Mouse (Mus musculus) megakaryocyte-erythroid progenitor cell, adult 5-6 weeks (primary cell): ENCODE data around the gene Aloxe3. TPM values are rescaled to one million over a fixed set of nuclear protein-coding genes. Genes with fewer than 3 reads are reported as not detected.
A peak's percentile ranks its signal among the peaks of the same experiment; 100 is the strongest.

ENCODE experiments used
- ATAC-seq: replicated peaks from 2 replicates; pipeline ENCODE4 v1.8.0; 2016; ENCODE audit warnings: mild to moderate bottlenecking, inconsistent platforms; ENCODE audit not compliant: severe bottlenecking, poor library complexity, low FRiP score, low TSS enrichment
- total RNA-seq, 2 experiments: library from RNA; stranded (forward) in 1 of 2; stranded (reverse) in 1 of 2; fragments of 200-1000, 215-1000 nt in 1 of 2; fragments of >200 nt in 1 of 2; fragmentation: Nextera tagmentation in 1 of 2; gene quantifications; 2 replicates each; pipeline ENCODE4 v1.2.3; 2014 to 2017

The Aloxe3 gene
- total RNA-seq, 2 experiments from 2014 or later: not detected

- no peak for ATAC-seq
Observed at GRCm38 (mm10) chr11:69121741-69122335, 3.9 kb upstream of the Aloxe3 start.

DNA sequence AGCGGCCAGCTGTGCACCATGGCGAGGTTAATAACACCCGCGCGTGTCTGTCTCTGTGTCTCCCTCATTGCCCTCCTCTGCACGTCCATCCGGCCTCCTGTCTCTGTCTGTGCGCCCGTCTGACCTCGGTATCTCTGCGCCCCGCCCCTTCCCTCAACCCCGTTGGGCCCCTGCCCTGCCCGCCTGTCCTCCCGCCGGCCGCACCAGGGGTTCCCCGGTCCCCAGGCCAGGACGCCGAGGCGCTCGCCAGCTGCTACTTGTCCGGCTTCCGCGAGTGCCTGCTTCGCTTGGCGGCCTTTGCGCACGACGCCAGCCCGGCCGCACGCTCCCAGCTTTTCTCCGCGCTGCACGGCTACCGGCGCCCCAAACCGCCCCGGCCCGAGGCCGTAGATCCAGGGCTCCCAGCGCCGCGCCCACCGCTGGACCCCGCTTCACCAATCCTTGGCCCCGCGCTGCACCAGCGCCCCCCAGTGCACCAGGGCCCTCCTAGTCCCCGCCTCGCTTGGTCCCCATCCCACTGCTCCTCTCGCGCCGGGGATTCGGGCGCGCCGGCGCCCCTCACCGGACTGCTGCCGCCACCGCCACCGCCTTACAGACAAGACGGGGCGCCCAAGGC is 3.3 kb upstream of the Aloxe3 start, which contains the start of gene 9130213A22Rik:
9130213A22Rik (minus strand) TSS at position 254 of the 616 bp plus-strand sequence.
- ATAC-seq: no peak

GRCm38 (mm10) chr11:69123056-69123692 is 2.5 kb upstream of the Aloxe3 start:
- ATAC-seq: no peak

DNA sequence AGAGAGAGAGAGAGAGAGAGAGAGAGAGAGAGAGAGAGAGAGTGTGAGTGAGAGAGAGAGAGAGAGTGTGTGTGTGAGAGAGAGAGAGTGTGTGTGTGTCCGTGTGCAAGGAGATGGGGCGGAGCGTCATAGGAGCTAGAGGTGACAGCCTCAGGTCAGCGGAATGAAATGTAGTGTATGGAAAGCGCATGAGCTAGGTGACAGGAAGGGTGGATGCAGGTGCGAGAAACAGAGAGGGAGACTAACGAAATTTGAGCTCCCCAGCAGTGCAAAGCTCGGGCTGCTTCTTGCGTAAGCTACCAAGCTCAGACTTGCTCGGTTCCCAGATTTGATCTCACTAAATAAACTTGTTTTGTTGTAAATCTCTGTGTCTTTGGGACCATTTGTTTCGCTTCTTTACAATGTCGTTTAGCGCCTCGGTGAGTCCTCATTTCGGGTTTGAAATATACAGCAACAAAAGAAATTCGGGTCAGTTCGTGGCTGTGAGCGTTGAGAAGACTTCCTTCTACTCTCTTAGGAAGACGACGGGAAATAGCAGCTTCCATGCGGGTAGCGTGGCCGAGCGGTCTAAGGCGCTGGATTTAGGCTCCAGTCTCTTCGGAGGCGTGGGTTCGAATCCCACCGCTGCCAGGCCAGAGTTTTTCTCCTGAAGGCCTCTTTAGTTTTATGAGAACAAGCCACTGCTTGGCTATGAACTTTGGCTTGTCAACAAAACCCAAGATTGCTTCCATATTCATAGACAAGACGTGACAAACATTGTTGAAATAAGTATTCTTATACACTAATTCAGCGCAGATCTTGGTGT is 1.8 kb upstream of the Aloxe3 start:
- peak; percentile 36 for ATAC-seq

DNA sequence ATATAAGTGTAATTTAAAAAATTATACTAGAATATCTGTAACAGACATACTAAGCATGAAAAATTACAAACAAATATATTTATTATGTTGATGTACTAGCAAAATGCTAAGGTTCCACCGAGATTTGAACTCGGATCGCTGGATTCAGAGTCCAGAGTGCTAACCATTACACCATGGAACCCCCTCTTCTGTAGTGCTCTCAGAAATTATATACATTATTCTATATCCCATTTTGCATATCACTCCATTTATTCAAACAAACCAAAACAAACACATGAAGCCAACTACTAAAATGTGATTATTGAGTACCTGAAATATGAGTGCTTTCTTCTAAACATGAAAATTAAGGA is 1.2 kb upstream of the Aloxe3 start:
- ATAC-seq: peak; percentile 6

DNA sequence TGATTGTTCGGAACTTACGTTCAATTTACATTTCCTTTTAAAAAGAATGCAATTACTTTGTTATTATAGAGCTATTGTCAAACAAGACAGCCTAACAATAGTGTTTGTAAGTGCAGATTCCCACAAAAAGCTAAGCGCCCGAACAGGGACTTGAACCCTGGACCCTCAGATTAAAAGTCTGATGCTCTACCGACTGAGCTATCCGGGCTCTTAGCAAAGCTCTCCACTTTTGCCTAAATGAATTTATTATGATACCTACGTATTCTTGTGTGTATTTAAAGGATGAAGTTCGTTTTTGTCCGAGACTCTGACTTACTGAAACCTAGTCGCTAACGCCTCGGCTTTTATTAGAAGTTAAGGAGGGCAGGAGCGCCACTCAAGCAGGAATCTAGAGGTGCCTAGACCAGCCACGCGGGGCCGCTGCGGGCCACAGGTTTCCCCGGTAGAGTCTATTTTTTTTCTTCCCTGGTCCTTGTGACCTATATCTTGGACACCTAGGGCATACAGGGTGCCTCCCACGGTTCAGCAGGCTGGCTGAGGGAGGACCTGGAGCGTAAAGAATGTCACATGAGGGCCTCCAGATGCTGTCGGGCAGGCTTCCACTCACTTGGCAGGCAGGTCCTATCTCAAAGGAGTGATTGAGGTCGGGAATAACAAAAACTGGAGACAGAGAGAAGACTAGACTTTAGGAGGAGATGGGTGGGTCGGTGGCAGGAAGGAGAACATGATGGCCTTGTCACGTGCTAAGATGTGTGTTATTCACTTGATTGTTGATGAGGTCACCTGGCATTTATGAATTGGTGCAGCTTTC is 450 bp upstream of the Aloxe3 start:
- ATAC-seq: peak; percentile 63

DNA sequence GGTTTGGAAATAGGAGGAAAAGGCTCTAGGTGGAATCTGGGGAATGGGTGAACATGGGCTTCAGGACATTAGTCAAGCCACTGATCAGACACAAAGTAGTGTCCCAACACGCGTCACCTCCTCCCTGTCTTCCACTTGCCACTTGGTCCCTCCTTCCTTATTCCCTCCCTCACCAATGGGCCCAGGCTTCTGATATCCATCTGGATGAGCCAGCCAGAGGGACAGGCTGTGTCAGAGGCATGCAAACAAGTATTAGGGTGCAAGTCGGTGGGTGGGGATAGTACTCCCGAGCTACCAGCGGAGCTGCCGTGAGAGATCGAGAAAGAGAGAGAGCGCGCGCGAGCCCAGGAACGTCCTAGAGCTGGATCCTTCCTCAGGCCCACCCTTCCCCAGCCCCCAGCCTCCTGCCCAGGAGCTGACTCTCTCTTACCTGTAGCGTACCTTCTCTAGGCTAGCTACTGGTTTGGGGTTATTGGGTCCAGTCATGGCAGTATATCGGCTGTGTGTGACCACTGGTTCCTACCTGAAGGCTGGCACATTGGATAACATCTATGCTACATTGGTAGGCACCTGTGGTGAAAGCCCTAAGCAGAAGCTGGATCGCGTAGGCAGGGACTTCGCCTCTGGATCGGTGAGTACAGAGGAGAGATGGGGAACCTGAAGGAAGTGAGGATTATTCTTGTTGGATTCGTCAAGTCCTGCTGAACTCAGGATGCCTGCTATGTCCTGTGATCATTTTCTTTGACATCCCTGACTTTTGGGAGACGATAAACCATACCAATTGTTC is 416 bp downstream of the Aloxe3 start:
- ATAC-seq: no peak

GRCm38 (mm10) chr11:69126706-69127095 is 1.0 kb downstream of the Aloxe3 start:
- ATAC-seq: no peak

DNA sequence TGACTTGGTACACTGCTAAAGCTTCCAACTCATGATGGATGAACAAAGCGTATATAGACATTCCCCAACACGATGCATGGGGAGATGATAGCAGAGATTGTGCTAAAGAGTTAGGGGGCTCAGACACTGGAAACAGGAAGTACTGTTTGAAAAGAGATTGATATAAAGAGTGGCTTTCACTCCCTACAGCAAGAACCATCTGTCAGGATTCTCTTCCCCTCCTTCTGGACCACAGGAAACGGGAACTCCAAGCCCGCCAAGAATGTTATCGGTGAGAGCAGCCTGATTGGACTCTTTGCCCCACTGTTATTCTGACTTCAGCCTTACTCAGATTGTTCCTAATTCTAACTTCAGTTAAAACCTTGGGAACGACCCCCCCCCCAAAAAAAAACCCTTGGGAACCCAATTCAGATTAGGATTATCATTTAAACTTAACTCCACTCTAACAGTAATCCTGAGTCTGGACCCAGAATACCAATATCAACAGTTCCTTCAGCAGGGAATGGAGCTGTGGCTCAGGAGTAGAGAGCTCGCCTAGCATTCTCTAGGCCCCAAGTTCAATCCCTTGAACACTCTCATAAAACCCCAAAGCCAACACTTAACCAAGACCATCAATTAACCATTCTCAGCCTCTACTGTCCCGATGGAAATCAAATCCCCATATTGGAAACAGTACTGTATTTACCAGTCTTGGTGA is 2.9 kb downstream of the Aloxe3 start:
- no peak for ATAC-seq

DNA sequence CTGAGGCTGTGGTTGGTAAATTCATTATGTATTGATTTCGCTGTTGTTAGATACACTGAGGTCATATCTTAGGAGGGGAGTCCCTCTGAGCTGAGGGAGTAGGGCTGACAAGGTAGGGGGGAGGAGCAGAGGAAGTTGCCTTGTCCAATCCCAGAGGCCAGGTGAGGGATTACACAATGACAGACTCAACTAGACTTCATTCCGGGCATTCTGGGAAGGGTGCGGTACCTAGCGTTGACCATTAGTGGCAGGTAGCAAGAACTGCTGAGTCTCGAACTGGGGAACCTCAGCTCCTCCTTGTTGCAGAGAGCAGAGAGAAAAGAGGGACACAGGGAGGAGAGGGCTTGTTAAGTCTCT is 7.8 kb downstream of the Aloxe3 start:
- ATAC-seq: peak; percentile 27; the same call in 1 of the 2 replicates

GRCm38 (mm10) chr11:69133923-69134621 is 8.4 kb downstream of the Aloxe3 start:
- ATAC-seq: peak; percentile 61

- ATAC-seq: no peak
Observed at GRCm38 (mm10) chr11:69134622-69134968, 8.9 kb downstream of the Aloxe3 start.

DNA sequence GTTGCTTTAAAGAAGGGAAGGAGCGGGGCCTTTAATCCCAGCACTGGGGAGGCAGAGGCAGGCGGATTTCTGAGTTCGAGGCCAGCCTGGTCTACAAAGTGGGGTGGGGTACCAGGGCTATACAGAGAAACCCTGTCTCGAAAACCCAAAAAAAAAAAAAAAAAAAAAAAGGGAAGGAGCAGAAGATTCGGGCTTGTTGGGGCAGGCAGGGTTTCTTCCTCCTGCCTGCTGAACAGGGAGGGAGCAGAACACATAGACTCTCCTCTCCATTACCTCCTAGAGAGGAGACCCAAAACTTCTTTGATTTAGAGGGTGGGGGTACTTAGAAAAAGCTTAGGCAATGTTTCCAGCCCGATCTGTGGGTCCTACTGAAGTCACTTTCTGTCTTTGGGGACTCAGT is 9.7 kb downstream of the Aloxe3 start:
- ATAC-seq: no peak

- ATAC-seq: no peak
Observed at GRCm38 (mm10) chr11:69147546-69147945, 21.9 kb downstream of the Aloxe3 start.

- ATAC-seq: no peak
Observed at GRCm38 (mm10) chr11:69148451-69148960, 22.8 kb downstream of the Aloxe3 start.

- ATAC-seq: no peak
Observed at GRCm38 (mm10) chr11:69149728-69150127, 24.0 kb downstream of the Aloxe3 start.

DNA sequence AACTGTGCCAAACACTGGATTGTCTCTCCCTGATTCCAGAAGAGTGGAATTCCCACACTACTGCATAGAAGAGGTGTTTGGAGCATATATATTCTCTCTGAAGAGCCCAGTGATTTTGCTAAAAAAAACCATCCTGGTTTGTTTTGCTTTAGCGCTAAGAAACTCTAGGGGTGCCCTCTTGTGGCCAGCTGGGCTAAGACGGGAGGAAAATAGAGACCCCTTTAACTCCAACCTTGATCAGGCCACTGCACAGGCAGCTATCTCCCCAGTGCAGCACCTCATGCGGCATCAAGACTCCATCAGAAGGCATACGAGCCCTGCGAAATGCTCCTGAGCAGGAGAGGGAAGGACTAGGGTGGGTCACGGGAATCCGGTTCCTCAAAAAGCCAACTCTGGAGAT is 24.7 kb downstream of the Aloxe3 start:
- peak; percentile 87 for ATAC-seq

DNA sequence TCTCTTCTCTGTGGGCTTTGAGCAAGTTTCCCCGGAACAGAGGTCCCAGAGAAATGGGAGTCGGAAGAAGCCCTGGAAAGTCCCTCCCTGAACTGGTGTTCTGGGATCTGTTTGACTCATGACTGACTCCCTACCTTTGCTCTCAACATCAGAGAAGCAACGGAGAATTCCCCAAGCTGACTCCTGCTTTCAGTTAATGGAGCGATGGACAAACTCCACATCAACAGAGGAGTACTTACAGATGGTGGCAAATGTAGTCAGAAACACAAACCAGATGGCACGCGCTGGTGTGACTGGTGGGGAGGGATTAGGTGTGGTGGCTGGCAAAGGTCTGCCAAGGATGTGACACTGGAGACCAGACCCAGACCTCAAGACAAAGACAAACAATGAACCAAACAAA is 25.3 kb downstream of the Aloxe3 start:
- no peak for ATAC-seq
